Mouse (Mus musculus) olfactory bulb, adult 2 months (tissue): Measurements from ENCODE around the gene Cask. TPM values are rescaled to one million over a fixed set of nuclear protein-coding genes. Genes with fewer than 3 reads are reported as not detected.
"Not testable (repeated sequence)": the region's sequence is repeated elsewhere in the genome, so short reads cannot be mapped to it uniquely, and the experiment has no call there.

Source experiments
- H3K27ac ChIP-seq: fragments of 200-500 bp; 2 replicates; pipeline ENCODE4 v1.5.1; 2012; ENCODE audit warnings: low read depth, low read length; ENCODE audit not compliant: insufficient read depth
- H3K4me1 ChIP-seq: fragments of 200-500 bp; 2 replicates; pipeline ENCODE4 v1.6.1; 2012; ENCODE audit warnings: low read length; ENCODE audit not compliant: control insufficient read depth, insufficient read depth
- H3K4me3 ChIP-seq: fragments of 200-500 bp; 2 replicates; pipeline ENCODE4 v1.5.1; 2012; ENCODE audit warnings: mild to moderate bottlenecking, low read depth, low read length, moderate library complexity; ENCODE audit not compliant: insufficient read depth
- CTCF ChIP-seq: fragments of 200-500 bp; IDR thresholded peaks from 2 replicates; pipeline ENCODE4 v1.5.1; 2012; ENCODE audit warnings: low read depth, mild to moderate bottlenecking, low read length, moderate library complexity; ENCODE audit not compliant: insufficient read depth
- POLR2A ChIP-seq: fragments of 200-500 bp; IDR thresholded peaks from 2 replicates; pipeline ENCODE4 v1.6.1; 2012; ENCODE audit warnings: mild to moderate bottlenecking, low read depth, low read length, moderate library complexity; ENCODE audit not compliant: insufficient read depth
- WGBS: fragments of 180-500 bp; shearing (Covaris S2); methylation state at CpG from one replicate; pipeline ENCODE4 v1.1.7; 2018; 5-methylcytosine and 5-hydroxymethylcytosine counted together
- polyA plus RNA-seq: library from polyadenylated mRNA; stranded (reverse); fragments of >200 nt; gene quantifications from 2 replicates; pipeline ENCODE4 v1.2.4, GENCODE M21; 2012; ENCODE audit warnings: low replicate concordance; ENCODE audit not compliant: missing spikeins, insufficient read depth, insufficient read length

Gene Cask
- polyA plus RNA-seq, 1 experiment = not detected

- Histone ChIP-seq H3K27ac (peak overlapping the region; percentile 52), H3K4me3 (peak overlapping the region; percentile 89), H3K4me1 (no peaks in the 10 kb centered on the region)
- no peak; the same call in 1 of the 2 replicates for TF ChIP-seq POLR2A
- no peak for TF ChIP-seq CTCF
- 32% methylated on average over 94 of the region's 100 CpGs for WGBS
Measured at GRCm38 (mm10) chrX:13845858-13846652, 5.1 kb downstream of the Cask start.

- 18% methylated on average over 22 of the region's 22 CpGs for WGBS
- H3K27ac ChIP-seq = peak overlapping the region; percentile 52
- TF ChIP-seq CTCF (no peak), POLR2A (no peak)
- H3K4me3 ChIP-seq = peak overlapping the region; percentile 89
- no peaks in the 10 kb centered on the region for H3K4me1 ChIP-seq
Measured at GRCm38 (mm10) chrX:13845141-13845857, 5.9 kb downstream of the Cask start.

GRCm38 (mm10) chrX:13822792-13823191 lies 28.4 kb downstream of the Cask start:
- H3K27ac ChIP-seq = no peak overlapping the region
- WGBS = 79% methylated on average over 1 of the region's 1 CpGs
- no peak overlapping the region for H3K4me3 ChIP-seq
- no peaks in the 10 kb centered on the region for H3K4me1 ChIP-seq
- TF ChIP-seq POLR2A (no peak), CTCF (no peak)

- Histone ChIP-seq H3K4me3 (no peak overlapping the region), H3K4me1 (no peaks in the 10 kb centered on the region), H3K27ac (no peak overlapping the region)
- no peak for TF ChIP-seq POLR2A
- TF ChIP-seq CTCF = no peak
- WGBS = 39% methylated on average over 2 of the region's 2 CpGs
Measured at GRCm38 (mm10) chrX:13798754-13799153, 52.4 kb downstream of the Cask start.

DNA sequence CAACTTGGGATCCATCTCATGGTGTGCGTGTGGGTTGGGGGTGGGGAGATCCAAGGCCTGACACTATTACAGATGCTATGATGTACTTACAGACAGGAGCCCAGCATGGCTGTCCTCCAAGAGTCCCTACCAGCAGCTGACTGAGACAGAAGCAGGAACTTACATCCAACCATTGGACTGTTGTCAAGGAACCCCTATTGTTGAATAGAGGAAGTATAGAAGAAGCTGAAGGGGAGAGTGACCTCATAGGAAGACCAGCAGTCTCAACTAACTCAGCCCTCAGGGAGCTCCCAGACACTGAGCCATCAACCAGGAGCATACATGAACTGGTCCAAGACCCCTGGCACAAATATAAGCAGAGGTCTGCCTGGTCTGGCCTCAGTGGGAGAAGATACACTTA lies 85.5 kb downstream of the Cask start:
- Histone ChIP-seq H3K4me3 (no peak overlapping the region), H3K4me1 (no peaks in the 10 kb centered on the region), H3K27ac (no peak overlapping the region)
- 94% methylated on average over 1 of the region's 1 CpGs for WGBS
- TF ChIP-seq CTCF = no peak
- no peak for TF ChIP-seq POLR2A

DNA sequence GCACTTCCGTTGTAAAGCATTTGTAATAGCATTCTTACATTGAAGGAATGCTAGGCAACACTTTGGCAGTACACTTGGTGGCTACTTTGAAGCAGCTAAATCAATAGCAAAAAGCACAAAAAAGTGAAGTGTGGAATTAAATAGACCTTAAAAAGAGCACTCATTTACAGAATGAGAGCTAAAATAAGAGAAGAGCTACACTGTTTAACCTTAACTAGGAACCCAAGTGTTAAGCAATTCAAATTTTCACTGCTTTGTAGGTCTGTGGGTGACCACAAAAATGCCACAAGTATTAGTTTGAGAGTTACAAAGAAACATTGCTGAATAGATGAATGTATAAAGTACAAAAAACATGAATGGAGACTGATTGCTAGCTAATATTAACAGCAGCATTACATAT lies 86.1 kb downstream of the Cask start:
- Histone ChIP-seq H3K4me1 (no peaks in the 10 kb centered on the region), H3K4me3 (no peak overlapping the region), H3K27ac (no peak overlapping the region)
- 45% methylated on average over 1 of the region's 1 CpGs for WGBS
- TF ChIP-seq CTCF = no peak
- TF ChIP-seq POLR2A = no peak

GRCm38 (mm10) chrX:13757279-13758005 lies 93.7 kb downstream of the Cask start:
- H3K4me1 ChIP-seq = no peaks in the 10 kb centered on the region
- 40% methylated on average over 3 of the region's 3 CpGs for WGBS
- H3K27ac ChIP-seq = no peak overlapping the region
- H3K4me3 ChIP-seq = no peak overlapping the region
- TF ChIP-seq CTCF = no peak
- TF ChIP-seq POLR2A = no peak

DNA sequence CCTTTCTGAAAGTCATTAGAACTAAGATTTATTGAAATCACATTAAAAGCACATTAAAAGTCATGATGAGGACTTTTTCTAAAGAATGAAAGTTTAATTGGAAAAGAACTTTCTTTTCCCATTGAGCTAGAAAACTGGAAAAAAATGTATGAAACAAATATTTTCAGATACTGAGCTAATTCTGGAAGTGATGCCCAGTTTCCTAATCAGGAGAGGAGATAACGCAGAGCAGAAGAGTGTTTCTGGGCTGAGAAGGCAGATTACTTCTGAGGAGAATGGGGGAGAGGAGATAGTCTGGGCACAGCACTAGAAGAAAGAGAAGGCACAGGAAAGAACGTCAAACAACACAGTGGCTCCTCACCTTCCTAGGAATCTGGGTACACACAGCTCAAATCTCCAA lies 110.1 kb downstream of the Cask start:
- no peak for TF ChIP-seq CTCF
- no peak for TF ChIP-seq POLR2A
- 41% methylated on average over 2 of the region's 2 CpGs for WGBS
- H3K4me1 ChIP-seq = no peaks in the 10 kb centered on the region

GRCm38 (mm10) chrX:13730785-13731184 lies 120.4 kb downstream of the Cask start:
- not testable (repeated sequence) for H3K27ac ChIP-seq, H3K4me3 ChIP-seq, H3K4me1 ChIP-seq

More for the DNA sequence above, 110.1 kb downstream of the Cask start:
- no peak overlapping the region for H3K4me3 ChIP-seq
- H3K27ac ChIP-seq = no peak overlapping the region
